Mouse (Mus musculus) c-Kit-positive CD71-negative TER-119-negative erythroid progenitor cells, embryonic 14.5 days (primary cell): ENCODE results near the gene Fads6.

ENCODE experiments used
- DNase-seq: peaks from one replicate; pipeline ENCODE4 v3.0.0-alpha.2; 2013; ENCODE audit warnings: low read depth

Gene Fads6

DNA sequence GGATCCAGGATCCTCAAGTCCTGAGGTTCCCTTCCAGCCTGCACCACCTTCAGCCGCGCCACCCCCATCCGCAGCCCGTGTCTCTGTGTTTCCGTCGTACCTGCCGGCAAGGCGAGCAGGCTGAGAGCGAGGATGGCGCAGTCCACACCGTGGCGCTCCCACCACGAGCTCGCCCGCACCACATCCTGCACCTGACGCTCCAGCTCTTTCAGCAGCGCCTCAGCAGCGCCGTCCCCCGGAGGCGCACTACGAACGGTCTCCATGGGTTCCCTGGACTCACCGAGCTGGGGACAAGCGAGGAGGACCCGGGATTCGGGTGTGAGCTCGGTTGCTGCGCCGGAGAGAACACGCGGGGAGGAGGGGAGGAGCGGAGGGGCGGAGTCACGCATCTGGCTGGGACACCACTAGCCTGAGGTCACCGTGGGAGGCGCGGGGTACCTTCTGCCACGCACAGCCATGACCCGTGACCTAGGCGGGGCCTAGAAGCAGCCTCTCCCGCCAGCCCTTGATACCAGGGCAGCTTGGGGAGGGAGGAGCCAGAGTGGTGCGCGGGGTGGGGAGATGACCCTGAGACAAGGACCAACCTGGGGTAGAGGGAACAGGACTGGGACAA, at the start of gene Fads6:
Fads6 (minus strand) TSS at position 450 of the 613 bp plus-strand sequence.
- DNase-seq: no peak

DNA sequence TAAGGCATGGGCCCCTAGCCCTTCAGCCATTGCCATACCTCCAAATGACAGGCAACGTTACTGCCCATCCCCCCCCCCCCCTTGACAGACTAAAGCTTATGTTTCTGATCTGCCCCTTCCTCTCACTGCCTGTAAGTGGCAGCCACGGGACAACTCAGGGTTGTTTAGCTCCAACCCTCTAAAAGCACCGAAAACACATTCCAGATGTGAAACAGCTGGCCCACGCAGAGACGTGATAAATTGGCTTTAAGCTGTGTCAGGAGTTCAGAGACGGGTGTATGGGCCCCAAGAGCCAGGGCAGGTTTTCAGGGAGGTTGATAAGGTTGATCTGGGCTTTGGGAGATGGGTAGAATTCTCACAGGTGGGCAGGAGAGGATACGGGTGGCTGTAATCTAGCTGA, 48.1 kb upstream of the Fads6 start:
- no peak for DNase-seq

DNA sequence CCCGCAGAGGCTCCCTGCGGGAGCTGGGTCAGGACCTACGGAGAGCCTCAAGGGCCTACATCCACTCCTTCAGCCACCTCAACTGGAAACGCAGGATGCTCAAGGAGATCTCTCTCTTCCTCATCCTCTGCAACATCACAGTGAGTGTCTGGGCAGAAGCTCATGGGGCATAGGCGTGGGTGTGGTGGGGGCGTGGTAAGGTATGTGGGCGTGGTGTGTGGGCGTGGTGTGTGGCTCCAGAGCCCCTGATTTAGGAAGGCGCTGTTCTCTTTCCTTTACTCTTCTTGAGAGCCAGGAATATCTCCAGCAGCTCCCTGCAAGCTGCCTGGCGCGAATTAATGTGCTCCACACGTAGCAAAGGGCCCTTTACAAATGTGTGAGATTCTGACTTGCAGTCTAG, 47.5 kb upstream of the Fads6 start:
- DNase-seq: no peak

DNA sequence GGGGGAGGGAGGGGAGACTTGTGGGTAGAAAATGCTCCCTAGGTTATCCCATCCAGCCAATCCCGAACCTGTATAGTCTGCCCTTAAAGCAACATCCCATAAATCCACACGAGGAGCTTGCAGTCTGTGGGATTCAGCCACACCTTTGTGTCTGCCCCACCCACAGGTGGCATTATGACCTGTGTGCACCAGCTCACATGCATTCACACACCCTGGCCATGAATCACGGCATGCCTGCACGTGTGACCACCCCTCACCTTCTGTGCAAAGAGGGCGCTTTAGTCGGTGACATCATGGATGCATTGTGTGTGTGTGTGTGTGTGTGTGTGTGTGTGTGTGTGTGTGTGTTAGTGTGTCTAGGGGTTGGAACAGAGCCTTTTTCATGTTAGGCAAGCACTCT, 44.4 kb upstream of the Fads6 start:
- DNase-seq: no peak

DNA sequence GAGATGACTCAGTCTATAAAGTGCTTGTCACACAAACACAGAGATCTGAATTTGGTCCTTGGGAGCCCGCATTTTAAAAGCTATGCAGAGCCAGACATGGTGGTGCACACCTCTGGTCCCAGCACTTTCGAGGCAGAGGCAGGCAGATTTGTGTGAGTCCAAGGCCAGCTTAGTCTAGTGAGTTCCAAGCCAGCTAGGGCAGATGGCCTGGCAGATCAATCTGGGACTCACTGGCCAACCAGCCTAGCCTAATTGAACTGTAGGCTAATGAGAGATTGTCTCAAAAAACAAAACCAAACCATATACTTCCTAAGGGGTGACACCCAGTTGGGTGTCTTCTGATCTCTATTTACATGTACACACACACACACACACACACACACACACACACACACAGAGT, 43.8 kb upstream of the Fads6 start:
- no peak for DNase-seq

DNA sequence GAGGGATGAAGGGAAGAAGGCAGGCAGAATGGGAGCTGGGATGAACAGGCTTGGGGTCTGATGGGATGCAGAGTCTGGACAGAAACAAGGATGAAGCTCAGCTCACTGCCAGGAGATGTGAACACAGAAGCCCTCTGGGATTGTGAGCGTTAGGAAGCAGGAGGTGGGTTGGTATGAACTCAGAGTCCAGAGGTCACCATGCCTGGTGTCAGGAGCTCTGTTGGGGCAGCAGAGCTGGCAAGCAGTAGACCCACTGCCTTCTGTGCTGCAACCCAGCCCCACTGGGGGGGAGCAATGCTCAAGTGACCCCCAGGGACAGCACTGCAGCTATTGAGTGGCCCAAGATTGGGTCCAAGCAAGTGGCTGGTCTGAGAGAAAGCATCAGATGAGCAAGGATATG, 40.4 kb upstream of the Fads6 start:
- DNase-seq: no peak

DNA sequence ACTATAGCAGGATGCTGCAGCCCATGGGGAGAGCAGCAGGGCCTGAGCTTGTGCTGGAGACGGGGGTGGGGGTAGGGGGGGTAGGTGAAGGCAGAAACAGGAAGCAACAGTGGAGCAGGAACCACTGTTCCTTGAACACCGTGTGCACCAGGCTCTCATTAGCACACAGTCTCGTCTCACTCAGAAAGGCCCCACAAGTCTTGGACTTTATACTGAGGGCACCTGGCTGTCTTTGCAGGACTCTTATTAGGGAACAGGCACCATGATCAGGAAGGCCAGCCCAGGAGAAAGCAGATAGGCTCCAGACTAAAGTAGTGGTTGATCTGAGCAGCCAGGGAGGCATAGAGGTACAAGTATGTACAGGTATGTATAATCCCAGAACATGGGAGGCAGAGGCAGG, 39.9 kb upstream of the Fads6 start:
- DNase-seq: no peak

DNA sequence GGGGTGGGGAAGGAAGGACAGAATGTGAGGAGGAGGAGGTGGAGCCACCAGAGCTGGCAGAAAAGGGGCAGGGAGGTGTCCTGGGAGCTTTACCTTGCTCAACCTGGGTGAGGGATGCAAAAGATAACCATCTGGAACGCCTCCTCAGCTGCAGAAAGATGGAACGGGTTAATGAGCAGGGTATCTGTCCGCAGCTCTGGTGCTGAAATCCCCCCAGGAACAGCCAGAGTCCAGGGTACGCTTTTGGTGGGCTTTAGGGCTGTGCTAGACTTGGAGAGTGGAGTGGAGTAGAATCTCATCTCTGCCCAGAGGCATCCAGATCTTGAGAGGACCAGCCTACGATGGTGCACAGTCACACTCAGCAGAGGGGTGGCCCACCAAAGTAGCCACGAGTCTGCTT, 38.7 kb upstream of the Fads6 start:
- no peak for DNase-seq

DNA sequence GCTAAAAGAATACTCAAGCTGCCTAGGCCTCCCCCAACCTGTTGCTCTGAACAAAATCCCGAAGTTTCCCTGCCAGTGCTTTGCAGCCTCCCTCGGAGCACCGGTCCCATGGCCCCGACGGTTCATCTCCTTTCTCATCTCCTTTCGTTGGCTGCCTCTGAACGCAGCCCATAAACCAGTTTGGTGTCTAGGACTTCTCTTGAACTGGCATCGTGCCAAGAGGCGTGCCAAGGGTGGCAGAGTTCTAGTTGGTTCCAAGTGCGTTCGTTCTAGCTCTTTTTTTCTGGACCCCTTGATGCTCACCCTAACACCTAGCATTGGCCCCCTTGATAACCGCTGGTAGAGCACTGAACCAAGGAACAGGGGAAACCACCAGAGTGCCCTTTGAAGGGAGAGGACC, 37.8 kb upstream of the Fads6 start:
- no peak for DNase-seq

DNA sequence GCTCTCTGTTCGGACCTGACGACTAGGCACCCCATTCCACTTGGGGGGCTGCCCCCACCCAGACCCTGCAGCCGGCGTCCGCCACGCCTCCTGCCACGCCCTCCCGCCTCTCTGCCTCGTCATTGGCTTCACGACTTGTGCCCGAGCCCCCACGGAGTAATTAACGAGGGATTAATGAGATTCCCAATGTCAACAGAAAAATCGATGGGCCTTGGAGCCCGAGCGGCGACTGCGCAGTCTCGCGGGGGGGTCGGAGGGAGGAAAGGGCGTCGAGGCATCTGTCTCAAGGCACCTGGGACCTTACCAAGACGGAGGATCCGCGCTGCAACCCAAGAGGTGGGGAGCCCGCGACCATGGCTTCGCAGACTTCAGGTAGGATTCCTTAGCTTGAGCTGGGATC, 37.1 kb upstream of the Fads6 start, which contains the start of gene Otop3:
Otop3 (plus strand) TSS at position 201 of the 400 bp plus-strand sequence.
- DNase-seq: no peak

DNA sequence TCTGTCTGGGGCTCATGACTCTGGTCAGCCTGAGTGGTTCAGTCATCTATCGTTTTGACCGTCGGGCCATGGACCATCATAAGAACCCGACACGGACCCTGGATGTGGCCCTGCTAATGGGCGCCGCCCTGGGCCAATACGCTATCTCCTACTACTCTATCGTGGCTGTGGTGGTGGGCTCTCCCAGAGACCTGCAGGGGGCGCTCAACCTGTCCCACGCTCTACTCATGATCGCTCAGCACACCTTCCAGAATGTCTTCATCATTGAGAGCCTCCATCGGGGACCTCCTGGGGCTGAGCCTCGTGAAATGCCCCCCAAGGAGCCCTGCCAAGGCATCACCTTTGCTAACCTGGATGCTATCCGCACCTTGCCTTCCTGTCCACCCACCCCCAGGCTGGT, 31.9 kb upstream of the Fads6 start:
- DNase-seq: no peak

DNA sequence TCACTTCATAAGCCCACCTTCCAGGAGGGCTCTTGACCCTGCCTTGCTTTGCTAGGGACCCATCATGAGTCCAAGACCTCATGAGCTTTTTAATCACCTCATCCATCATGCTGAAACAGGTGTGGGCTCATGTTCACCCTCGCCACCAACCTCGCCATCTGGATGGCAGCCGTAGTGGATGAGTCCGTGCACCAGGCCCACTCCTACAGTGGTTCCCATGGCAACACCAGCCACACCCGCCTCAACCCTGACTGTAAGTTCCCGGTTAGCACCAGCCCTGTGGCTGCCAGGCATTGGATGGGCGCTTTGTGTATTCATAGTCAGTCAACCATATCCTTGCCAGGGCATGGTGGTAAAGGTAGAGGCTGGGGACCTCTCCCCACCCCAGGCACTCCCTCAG, 29.3 kb upstream of the Fads6 start:
- DNase-seq: no peak

DNA sequence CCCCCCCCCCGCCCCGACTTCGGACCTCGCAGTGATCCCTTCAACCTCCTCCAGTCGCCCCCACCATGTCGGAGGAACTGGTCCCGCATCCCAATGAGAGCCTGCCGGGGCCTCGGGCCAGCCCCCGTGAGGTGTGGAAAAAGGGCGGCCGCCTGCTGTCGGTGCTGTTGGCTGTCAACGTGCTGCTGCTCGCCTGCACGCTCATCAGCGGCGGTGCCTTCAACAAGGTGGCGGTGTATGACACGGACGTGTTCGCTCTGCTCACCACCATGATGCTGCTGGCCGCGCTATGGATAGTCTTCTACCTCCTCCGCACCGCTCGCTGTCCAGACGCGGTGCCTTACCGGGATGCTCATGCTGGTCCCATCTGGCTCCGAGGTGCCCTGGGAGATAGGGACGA, 25.9 kb upstream of the Fads6 start:
- no peak for DNase-seq

DNA sequence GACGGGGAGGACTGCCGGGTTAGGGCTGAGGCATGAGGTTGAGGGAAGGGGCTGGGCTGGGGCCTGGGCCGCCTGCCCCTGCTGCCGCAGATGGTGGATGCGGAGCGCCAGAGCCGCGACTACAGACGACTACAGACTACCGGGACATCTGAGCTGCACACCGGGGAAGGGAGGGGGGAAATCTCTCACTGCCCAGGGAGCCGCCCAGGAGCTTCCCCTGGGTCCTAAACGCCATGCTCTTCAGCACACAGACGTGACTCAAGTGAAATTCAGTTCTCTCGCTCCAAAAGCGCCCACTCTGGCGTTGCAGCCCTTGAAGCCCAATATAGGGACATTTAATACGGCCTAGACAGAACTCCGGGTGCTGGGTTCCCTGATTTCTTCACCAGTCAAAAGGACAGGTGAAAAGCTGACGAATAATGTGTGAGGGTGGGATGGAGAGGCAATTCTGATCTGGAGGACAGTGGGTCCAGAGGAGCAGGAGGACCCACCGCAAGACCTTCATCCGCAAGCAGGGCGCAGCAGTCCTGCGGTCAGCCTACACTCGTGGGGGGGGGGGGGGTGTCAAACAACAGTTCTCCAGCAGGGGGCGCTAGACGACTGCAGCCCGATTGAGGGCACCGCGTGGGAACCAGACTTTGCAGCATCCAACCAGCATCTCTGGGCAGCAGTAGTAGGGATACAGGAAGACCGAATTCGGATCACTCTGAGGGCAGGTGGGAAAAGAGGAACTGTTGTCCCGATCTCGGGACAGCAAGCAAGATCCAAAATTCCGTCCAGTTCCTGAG, 24.6 kb upstream of the Fads6 start, which contains the start of gene Ush1g:
Ush1g (minus strand) TSS at position 136 of the 788 bp plus-strand sequence.
- DNase-seq: peak; percentile 39

DNA sequence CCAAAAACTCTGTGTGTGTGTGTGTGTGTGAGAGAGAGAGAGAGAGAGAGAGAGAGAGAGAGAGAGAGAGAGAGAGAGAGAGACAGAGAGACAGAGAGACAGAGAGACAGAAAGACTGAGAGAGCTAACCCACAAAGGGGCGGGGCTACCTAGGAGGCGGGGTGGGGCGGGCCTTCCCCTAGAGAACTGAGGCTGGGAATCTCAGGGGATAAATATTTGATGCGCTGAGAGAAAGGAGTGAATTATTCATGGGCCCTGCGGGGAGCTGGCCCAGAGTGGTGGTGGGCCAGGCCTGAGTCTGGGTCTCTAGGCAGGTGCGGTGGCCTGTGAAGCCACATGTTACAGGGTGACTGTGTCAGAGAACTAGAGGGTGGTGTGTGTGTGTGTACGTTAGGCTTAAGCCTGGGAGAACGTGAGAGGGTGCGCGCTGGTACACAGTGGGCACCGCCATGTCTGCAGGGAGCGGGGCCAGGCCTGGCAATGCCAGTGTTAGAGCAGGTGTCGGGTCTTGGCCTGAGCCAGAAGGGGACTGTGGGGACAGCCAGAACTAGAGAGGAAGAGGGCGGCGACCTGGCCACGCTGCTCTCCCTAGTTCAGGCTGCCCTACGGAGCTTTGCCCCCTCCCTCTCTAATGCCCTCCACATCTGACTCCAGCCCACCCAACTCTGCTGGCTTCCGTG, 22.4 kb upstream of the Fads6 start:
- no peak for DNase-seq

DNA sequence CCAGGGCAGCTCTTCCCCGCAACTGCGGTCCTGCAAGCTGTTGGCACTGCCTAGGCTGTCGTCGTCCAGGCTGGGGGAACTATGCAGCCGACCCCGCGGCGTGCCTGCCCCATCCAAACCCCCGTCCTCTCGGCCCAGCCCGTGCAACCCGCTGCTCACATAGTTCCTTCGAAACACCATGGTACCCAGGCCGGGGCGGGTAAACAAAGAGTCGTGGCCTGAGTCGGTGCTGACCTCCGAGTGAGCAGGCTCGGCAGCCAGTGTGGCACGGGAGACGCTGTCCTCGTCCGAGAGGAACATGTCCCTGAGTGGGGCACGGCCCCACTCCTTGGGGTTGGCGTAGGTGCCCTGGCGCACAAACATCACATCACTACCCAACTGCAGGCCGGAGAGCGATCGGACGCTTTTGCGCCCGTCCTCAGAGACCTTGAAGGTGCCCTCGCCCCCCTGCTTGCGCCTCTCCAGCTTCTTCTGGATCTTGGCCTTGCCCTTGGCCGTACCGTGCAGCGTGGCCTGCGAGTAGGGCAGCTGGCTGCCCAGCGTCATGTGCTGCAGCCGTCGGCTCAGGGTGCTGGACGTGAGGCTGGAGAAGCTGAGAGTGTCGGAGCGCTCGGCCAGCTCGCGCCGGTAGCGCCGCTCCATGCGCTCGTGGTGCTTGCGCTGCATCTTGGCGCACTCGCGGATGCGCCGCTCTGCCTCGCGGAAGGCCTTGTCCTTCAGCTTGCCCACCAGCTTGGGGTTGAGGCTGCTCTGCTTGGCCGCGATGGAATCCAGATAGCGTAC, 21.0 kb upstream of the Fads6 start:
- DNase-seq: no peak

DNA sequence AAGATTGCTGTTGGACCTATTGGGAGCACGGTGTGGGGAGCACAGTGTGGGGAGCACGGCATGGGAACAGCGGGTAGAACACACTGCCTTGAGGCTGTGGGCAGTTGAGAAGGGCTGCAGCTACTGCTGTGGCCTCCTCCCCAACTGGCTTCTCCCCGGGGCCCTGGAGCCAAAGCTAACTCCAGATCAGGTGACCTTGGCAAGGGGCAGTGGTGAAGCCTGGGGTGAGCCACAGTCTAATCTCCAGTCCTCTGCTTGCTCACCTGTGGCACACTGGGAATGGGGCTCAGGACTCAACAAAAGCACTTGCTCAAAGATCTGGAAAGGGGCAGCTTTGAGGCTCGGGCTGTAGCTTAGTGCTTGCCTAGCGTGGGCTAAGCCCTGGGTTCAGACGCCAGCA, 19.7 kb upstream of the Fads6 start:
- DNase-seq: no peak

DNA sequence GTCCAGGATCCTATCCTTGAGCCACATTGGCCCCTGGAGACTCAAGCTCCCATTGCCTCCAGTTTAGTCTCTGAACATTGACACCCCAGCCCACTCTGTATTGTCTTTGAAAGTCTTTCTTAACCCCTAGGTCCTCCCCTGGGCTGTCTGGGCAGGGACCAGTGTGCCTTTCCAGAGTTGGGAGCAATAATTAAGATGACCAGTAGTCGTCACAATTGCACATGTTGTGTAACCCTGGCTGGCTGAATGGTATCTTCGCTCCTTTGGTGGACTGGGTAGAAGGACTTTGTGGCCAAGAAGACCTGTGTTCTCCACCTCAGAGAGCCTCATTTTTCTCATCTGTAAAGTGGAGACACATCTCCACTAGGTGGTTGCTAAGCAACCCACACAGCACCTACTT, 16.8 kb upstream of the Fads6 start:
- no peak for DNase-seq

DNA sequence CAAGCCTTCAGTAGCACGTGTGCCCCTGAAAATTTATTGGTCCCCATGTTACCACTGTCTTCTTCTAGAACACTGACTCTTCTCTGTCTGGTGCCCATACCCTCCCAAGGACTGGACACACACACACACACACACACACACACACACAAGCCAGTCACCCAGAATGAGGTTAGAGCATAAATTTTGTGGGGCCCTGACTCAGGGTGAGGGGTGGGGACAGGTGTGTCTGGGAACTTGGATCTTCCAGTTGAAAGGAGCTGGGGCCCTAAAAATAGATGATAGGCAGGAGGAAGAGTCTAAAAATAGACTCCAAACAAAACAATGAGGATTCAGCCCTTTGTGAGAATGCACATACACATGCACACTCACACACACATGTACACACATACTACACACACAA, 11.3 kb upstream of the Fads6 start:
- no peak for DNase-seq

DNA sequence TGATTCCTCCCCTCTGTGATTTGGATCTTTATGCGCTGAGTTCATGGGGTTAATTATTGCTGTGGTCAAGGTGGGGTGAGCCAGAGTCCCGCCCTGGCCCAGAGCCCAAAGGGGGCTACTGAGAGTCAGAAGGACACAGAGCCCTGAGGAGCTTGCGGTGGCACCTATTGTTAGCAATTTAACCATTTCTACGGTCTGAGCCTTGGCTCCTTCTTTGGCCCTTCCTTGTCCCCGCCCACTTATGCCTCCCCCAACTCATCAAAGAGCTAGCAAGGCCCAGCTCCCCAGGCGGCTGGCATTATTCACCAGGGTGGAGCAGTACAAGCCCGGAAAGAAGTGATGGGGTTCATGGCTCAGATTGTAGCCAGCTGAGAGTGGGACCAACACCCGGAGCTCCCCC, 9.4 kb upstream of the Fads6 start, which contains the start of gene Otop2:
Otop2 (plus strand) TSS at position 301 of the 400 bp plus-strand sequence.
- DNase-seq: no peak

DNA sequence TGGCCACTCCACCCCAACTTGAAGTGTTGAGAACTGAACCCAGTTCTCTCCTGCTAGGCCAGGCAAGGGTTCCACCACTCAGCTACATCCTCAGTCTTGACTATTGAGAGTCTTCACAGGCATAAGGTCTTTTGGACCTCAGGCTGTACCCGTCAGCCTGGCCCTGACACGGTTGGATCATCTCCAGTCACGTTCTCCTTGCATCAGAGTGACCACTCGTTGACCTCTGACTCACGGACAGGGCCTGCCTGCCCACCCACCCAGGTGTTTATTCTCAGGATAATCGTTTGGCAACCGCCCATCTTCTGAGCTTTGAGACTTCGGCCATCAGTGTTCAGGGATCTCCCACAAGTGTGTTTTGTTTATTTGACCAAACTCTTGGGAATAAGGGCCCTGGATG, 5.7 kb upstream of the Fads6 start:
- no peak for DNase-seq

DNA sequence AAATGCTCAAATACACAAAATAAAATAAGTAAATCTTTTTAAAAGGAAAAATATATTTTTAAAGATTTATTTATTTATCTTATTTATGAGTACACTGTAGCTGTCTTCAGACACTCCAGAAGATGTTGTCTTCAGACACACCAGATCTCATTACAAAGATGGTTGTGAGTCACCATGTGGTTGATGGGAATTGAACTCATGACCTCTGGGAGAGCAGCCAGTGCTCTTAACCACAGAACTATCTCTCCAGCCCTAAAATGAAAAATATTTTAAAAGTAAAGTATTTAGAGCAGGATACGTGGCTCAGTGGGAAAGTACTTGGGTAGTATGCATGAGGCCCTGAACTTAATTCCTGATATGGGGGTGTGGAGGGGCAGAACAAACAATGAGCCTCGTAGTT, 3.9 kb upstream of the Fads6 start:
- DNase-seq: no peak
